Mouse (Mus musculus) testis, adult 2 months (tissue): ENCODE results near the gene Mgst3. TPM values are rescaled to one million over a fixed set of nuclear protein-coding genes. Genes with fewer than 3 reads are reported as not detected.

Experiments used
- H3K27ac ChIP-seq: fragments of 200-500 bp; 2 replicates; pipeline ENCODE4 v1.5.1; 2012; ENCODE audit warnings: low read depth, low read length; ENCODE audit not compliant: control insufficient read depth, insufficient read depth
- H3K27me3 ChIP-seq: fragments of 200-500 bp; 2 replicates; pipeline ENCODE4 v1.6.1; 2012; ENCODE audit warnings: mild to moderate bottlenecking, low read length, moderate library complexity; ENCODE audit not compliant: control insufficient read depth, insufficient read depth
- H3K36me3 ChIP-seq: fragments of 200-500 bp; 2 replicates; pipeline ENCODE4 v1.6.1; 2012; ENCODE audit warnings: mild to moderate bottlenecking, low read length; ENCODE audit not compliant: control insufficient read depth, insufficient read depth
- H3K4me1 ChIP-seq: fragments of 200-500 bp; 2 replicates; pipeline ENCODE4 v1.6.1; 2012; ENCODE audit warnings: low read length; ENCODE audit not compliant: control insufficient read depth, insufficient read depth
- H3K4me3 ChIP-seq: fragments of 200-500 bp; 2 replicates; pipeline ENCODE4 v1.5.1; 2012; ENCODE audit warnings: low read depth, mild to moderate bottlenecking, low read length, moderate library complexity, mixed read lengths; ENCODE audit not compliant: control insufficient read depth
- CTCF ChIP-seq: fragments of 200-500 bp; IDR thresholded peaks from 2 replicates; pipeline ENCODE4 v1.5.1; 2012; ENCODE audit warnings: low read depth, mild to moderate bottlenecking, inconsistent platforms, low read length, moderate library complexity; ENCODE audit not compliant: control insufficient read depth, insufficient read depth, insufficient replicate concordance
- POLR2A ChIP-seq: fragments of 200-500 bp; IDR thresholded peaks from 2 replicates; pipeline ENCODE4 v1.6.1; 2012; ENCODE audit warnings: low read depth, mild to moderate bottlenecking, inconsistent platforms, low read length, moderate library complexity; ENCODE audit not compliant: control insufficient read depth
- polyA plus RNA-seq: library from polyadenylated mRNA; depleted of rRNA; stranded (reverse); fragments of >200 nt; gene quantifications from 2 replicates; pipeline ENCODE4 v1.2.3, GENCODE M21; 2012; rRNA removed

Gene Mgst3
- polyA plus RNA-seq = 16.5 and 18.9 TPM in 2 replicates

GRCm38 (mm10) chr1:167393683-167394492 is at the start of gene Mgst3:
Mgst3 (minus strand) TSS chr1:167393841.
- no peaks in the 10 kb centered on the region for H3K27me3 ChIP-seq
- TF ChIP-seq POLR2A (peak; percentile 90), CTCF (peak; percentile 37; the same call in 1 of the 2 replicates)
- no peaks in the 10 kb centered on the region for H3K36me3 ChIP-seq
- H3K4me3 ChIP-seq = peak within 1 kb of the TSS; percentile 98
- peak within 1 kb of the TSS; percentile 86 for H3K27ac ChIP-seq
- peaks cover 9% of the 10 kb centered on the region for H3K4me1 ChIP-seq

DNA sequence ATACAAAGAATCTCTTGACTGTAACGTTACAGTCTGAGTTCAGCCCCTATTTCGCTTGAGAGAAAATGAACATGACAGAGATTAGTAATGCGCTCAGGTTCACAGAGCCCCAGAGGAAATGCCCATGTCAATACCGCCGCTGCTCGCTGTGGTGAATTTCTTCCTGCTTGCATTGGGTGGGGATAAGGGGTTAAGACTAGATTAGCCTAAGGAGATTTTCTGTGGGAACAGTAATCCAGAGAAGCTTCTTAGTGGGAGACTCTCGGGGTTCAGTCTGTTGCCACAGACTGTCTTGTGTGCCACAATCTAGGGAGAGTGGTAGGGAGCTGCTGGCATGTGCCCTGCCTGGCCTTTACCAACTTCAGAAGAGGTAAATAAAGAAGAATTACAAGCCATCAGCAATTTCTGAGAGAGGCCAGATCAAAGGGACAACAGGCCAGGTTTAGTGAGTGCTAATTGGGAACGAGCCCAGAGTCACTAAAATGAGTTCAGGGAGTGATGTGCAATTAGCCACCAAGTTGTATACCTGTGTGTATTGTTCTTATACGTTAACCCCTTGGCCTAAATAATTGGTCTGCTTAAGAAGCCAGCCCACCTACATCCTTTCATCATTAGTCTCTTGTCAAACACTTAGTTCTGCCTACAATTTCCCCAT is 44.7 kb upstream of the Mgst3 start:
- no peak overlapping the region for H3K4me3 ChIP-seq
- no peaks in the 10 kb centered on the region for H3K4me1 ChIP-seq
- no peaks in the 10 kb centered on the region for H3K36me3 ChIP-seq
- no peaks in the 10 kb centered on the region for H3K27me3 ChIP-seq
- no peak for TF ChIP-seq CTCF
- no peak for TF ChIP-seq POLR2A
- H3K27ac ChIP-seq = no peak overlapping the region

DNA sequence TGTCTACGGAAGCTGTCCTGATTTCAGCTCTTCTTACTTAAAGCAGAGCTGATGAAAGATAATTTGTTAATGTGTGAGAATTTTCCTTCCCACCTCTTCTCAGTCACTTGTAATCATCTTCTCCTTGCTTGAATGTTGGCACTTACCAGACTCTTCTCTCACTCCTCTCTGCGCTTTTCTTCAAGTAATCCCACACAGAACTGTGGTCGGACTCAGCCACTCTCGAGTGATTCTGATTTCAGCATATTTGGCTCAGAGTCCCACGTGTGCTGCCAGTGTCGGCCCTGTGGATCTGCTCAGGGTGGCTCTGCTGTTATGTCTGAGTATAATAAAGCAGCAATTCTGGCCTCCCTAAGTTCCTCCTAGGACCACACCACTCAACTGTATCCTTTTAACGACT is 43.5 kb upstream of the Mgst3 start:
- Histone ChIP-seq H3K27me3 (no peaks in the 10 kb centered on the region), H3K4me1 (no peaks in the 10 kb centered on the region), H3K4me3 (no peak overlapping the region), H3K36me3 (no peaks in the 10 kb centered on the region), H3K27ac (no peak overlapping the region)
- TF ChIP-seq CTCF = no peak
- TF ChIP-seq POLR2A = no peak

GRCm38 (mm10) chr1:167436186-167436975 is 42.7 kb upstream of the Mgst3 start:
- TF ChIP-seq POLR2A (no peak), CTCF (no peak)
- H3K4me1 ChIP-seq = no peaks in the 10 kb centered on the region
- H3K4me3 ChIP-seq = no peak overlapping the region
- H3K27me3 ChIP-seq = no peaks in the 10 kb centered on the region
- H3K27ac ChIP-seq = no peak overlapping the region
- no peaks in the 10 kb centered on the region for H3K36me3 ChIP-seq

DNA sequence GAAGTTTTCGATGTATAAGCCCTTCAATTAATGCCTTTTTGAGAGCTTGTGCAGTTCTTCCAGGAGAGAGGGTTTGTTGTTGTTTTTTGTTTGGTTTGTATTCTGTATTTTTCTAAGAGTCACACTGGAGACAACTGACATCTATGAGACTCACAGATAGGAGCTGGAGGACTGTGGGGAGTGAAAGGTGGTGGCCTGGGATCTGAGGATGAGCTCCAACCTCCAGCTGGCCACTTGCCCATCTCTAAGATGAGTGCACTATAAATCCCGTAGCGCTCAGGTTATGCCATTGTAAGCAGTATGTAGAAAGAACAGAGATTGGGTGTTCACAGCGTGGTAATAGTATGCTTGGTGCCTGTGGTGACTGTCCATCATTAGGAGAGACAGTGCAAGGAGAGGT is 41.3 kb upstream of the Mgst3 start:
- TF ChIP-seq CTCF = no peak
- no peaks in the 10 kb centered on the region for H3K27me3 ChIP-seq
- no peak overlapping the region for H3K27ac ChIP-seq
- no peak overlapping the region for H3K4me3 ChIP-seq
- H3K4me1 ChIP-seq = no peaks in the 10 kb centered on the region
- no peaks in the 10 kb centered on the region for H3K36me3 ChIP-seq

- no peak overlapping the region for H3K27ac ChIP-seq
- TF ChIP-seq CTCF (no peak), POLR2A (no peak)
- no peak overlapping the region for H3K4me3 ChIP-seq
These were observed 37.5 kb upstream of the Mgst3 start for GRCm38 (mm10) chr1:167430976-167431676.

More at GRCm38 (mm10) chr1:167430976-167431676, 37.5 kb upstream of the Mgst3 start:
- H3K27me3 ChIP-seq = no peaks in the 10 kb centered on the region
- no peaks in the 10 kb centered on the region for H3K4me1 ChIP-seq
- H3K36me3 ChIP-seq = no peaks in the 10 kb centered on the region
